Mouse (Mus musculus): ENCODE results near the gene Txn1. TPM values are rescaled to one million over a fixed set of nuclear protein-coding genes. Genes with fewer than 3 reads are reported as not detected.

Gene Txn1
- polyA plus RNA-seq (2015; fragmentation: Nextera tagmentation; extraction: Ambion mirVana) = 274 and 282 TPM in 2 replicates

DNA sequence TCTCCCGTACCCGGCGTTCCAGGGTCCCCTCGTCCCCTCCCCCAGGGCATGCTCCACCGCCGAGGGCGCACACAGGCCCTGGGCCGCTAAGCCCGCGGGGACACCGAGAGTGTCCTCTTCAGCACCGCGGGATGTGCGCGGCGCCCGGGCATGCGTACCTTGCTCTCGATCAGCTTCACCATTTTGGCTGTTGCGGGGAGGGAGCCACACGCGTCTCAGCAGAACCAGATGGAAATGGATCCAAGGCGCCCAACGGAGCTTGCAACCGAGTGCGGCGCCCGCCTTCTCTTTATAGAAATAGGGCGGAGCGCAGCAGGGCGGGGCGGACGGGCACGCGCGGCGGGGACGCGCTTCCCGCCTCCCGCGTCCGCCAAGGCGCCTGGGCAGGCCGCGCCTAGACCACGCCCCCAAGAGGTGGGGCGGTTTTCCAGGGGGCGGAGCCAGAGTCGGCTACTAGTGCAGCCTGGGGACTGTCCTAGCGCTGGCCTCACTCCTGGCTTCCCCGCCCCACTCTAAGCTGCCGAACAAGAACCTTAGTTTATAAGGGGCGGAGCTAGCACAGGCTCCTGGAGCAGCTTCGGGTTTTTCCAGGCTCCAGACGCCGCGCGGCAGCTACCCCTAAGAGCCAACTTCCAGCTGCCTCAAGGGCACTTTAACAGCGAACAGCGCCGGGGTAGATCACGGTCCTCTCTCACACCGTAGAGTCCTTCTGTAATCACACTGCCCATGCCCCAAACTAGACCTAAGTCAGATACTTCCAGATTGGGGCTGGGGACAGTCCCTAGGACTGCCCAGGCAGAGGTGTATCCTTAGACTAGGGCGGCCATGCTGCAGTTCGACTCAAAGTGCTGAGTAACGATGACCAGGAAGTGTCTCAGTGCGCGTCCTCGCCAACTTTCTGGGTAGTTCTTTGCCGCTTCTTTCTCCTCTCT is at the start of gene Txn1:
TSS of gene Txn1 (minus strand) at position 383 of the 932 bp plus-strand sequence.
- Histone ChIP-seq H3K27ac (peak within 1 kb of the TSS; percentile 92), H3K36me3 (peaks cover 13% of the 10 kb centered on the region), H3K4me2 (peak within 1 kb of the TSS; percentile 79), H3K9me3 (no peaks in the 10 kb centered on the region), H3K27me3 (no peaks in the 10 kb centered on the region), H3K9ac (peak within 1 kb of the TSS; percentile 92), H3K4me1 (replicated peaks) (peaks cover 36% of the 10 kb centered on the region), H3K4me3 (peak within 1 kb of the TSS; percentile 86)
- ATAC-seq (ENCODE audit: low FRiP score) = peak; percentile 97
- WGBS = under 1% methylated on average over 71 of the region's 71 CpGs

DNA sequence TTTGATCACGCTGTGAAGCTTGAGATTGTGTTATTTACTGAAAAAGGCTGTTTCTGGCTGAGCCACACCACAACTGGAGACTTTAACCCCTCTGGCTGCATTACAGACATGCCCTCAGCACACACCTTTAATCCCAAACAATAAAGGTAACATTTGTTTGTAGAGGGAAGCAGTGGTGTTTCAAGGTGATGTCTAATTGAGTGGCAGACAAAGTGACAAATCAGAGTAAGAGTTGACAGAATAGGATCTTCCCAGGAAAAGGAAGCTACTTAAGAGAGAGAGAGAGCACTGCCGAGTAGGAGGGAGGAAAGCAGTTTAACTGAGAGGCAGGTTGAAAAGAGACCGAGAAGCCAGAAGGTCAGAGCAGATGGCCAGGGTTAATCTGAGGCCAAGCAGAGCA is 47.3 kb upstream of the Txn1 start:
- WGBS = 65% methylated on average over 3 of the region's 3 CpGs
- Histone ChIP-seq H3K27me3 (no peaks in the 10 kb centered on the region), H3K4me1 (replicated peaks) (no peaks in the 10 kb centered on the region), H3K9ac (no peak overlapping the region), H3K36me3 (no peaks in the 10 kb centered on the region), H3K4me2 (no peak overlapping the region), H3K4me3 (no peak overlapping the region), H3K27ac (no peak overlapping the region), H3K9me3 (no peaks in the 10 kb centered on the region)
- ATAC-seq (ENCODE audit: low FRiP score) = no peak

DNA sequence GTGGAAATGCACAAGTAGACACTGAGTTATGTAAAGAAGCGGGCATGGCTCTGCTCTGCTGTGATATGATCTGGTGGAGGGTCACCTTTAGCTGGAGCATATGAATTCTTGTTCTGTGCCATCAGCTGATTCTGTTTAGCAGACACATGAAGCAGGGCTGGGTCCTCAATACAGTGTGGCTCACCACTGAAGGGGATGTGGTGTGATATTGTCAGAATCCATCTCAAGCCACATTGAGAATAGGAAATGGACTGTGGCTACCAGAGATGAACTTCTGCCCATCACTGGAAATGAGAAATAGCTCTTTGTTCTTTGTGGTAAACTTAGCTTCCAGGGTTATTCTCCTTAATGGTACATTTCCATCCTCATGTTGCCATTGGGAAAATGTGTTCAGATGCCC is 35.2 kb upstream of the Txn1 start:
- H3K4me1 ChIP-seq (replicated peaks) = no peaks in the 10 kb centered on the region
- H3K4me3 ChIP-seq = no peak overlapping the region
- no peaks in the 10 kb centered on the region for H3K27me3 ChIP-seq
- H3K36me3 ChIP-seq = no peaks in the 10 kb centered on the region
- no peaks in the 10 kb centered on the region for H3K9me3 ChIP-seq
- no peak for ATAC-seq (ENCODE audit: low FRiP score)
- 88% methylated on average over 1 of the region's 1 CpGs for WGBS
- no peak overlapping the region for H3K9ac ChIP-seq
- H3K27ac ChIP-seq = no peak overlapping the region
- H3K4me2 ChIP-seq = no peak overlapping the region

- Histone ChIP-seq H3K36me3 (no peaks in the 10 kb centered on the region), H3K9ac (no peak overlapping the region), H3K9me3 (no peaks in the 10 kb centered on the region), H3K27me3 (no peaks in the 10 kb centered on the region), H3K4me3 (no peak overlapping the region), H3K4me1 (replicated peaks) (no peaks in the 10 kb centered on the region), H3K27ac (no peak overlapping the region), H3K4me2 (no peak overlapping the region)
- ATAC-seq (ENCODE audit: low FRiP score) = no peak
- 93% methylated on average over 6 of the region's 6 CpGs for WGBS
Measured at GRCm38 (mm10) chr4:57974400-57975117, 18.3 kb upstream of the Txn1 start.

- Histone ChIP-seq H3K4me3 (no peak overlapping the region), H3K4me1 (replicated peaks) (no peaks in the 10 kb centered on the region), H3K9me3 (no peaks in the 10 kb centered on the region), H3K4me2 (no peak overlapping the region), H3K9ac (no peak overlapping the region), H3K36me3 (no peaks in the 10 kb centered on the region), H3K27me3 (no peaks in the 10 kb centered on the region), H3K27ac (no peak overlapping the region)
- 85% methylated on average over 6 of the region's 6 CpGs for WGBS
- ATAC-seq (ENCODE audit: low FRiP score) = no peak
Measured at GRCm38 (mm10) chr4:57973592-57974268, 17.5 kb upstream of the Txn1 start.

- Histone ChIP-seq H3K4me3 (no peak overlapping the region), H3K9ac (no peak overlapping the region), H3K4me1 (replicated peaks) (no peaks in the 10 kb centered on the region), H3K4me2 (no peak overlapping the region), H3K27ac (no peak overlapping the region), H3K36me3 (no peaks in the 10 kb centered on the region), H3K9me3 (no peaks in the 10 kb centered on the region), H3K27me3 (no peaks in the 10 kb centered on the region)
- no peak for ATAC-seq (ENCODE audit: low FRiP score)
Measured at GRCm38 (mm10) chr4:57970285-57970684, 14.1 kb upstream of the Txn1 start.

GRCm38 (mm10) chr4:57967195-57967594 is 11.0 kb upstream of the Txn1 start:
- no peaks in the 10 kb centered on the region for H3K36me3 ChIP-seq
- WGBS = 74% methylated on average over 3 of the region's 3 CpGs
- no peak overlapping the region for H3K4me3 ChIP-seq
- ATAC-seq (ENCODE audit: low FRiP score) = no peak
- H3K4me2 ChIP-seq = no peak overlapping the region
- no peak overlapping the region for H3K27ac ChIP-seq
- no peaks in the 10 kb centered on the region for H3K27me3 ChIP-seq
- no peaks in the 10 kb centered on the region for H3K4me1 ChIP-seq (replicated peaks)
- H3K9ac ChIP-seq = no peak overlapping the region
- no peaks in the 10 kb centered on the region for H3K9me3 ChIP-seq

DNA sequence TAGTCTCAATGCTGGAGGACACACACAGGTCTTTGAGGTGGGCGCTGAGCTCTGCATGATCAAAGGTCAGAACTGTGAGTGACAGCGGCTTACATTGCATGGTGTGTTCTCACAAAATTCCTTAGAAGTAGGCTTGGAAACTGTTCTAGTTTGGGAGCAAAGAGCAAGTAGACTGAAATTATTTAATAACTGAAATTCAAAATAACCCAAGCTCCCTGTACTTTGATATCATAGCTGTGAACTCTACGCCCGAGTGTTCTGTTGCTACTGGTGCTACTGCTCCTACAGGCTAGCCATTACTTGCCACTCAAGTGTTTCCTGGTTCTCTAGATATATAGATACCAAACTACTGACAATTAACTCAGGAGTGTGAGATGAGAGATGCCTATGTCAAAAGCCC is 9.3 kb upstream of the Txn1 start:
- Histone ChIP-seq H3K9ac (no peak overlapping the region), H3K9me3 (no peaks in the 10 kb centered on the region), H3K27me3 (no peaks in the 10 kb centered on the region), H3K4me3 (no peak overlapping the region), H3K4me1 (replicated peaks) (no peaks in the 10 kb centered on the region), H3K4me2 (no peak overlapping the region), H3K36me3 (no peaks in the 10 kb centered on the region), H3K27ac (no peak overlapping the region)
- no peak for ATAC-seq (ENCODE audit: low FRiP score)
- WGBS = 94% methylated on average over 4 of the region's 4 CpGs

- H3K27me3 ChIP-seq = no peaks in the 10 kb centered on the region
- WGBS = 22% methylated on average over 1 of the region's 1 CpGs
- no peaks in the 10 kb centered on the region for H3K4me1 ChIP-seq (replicated peaks)
- H3K9me3 ChIP-seq = no peaks in the 10 kb centered on the region
- no peak overlapping the region for H3K4me3 ChIP-seq
- H3K4me2 ChIP-seq = no peak overlapping the region
- H3K27ac ChIP-seq = no peak overlapping the region
- no peak for ATAC-seq (ENCODE audit: low FRiP score)
- H3K9ac ChIP-seq = no peak overlapping the region
- no peaks in the 10 kb centered on the region for H3K36me3 ChIP-seq
Measured at GRCm38 (mm10) chr4:57964143-57964542, 7.9 kb upstream of the Txn1 start.

DNA sequence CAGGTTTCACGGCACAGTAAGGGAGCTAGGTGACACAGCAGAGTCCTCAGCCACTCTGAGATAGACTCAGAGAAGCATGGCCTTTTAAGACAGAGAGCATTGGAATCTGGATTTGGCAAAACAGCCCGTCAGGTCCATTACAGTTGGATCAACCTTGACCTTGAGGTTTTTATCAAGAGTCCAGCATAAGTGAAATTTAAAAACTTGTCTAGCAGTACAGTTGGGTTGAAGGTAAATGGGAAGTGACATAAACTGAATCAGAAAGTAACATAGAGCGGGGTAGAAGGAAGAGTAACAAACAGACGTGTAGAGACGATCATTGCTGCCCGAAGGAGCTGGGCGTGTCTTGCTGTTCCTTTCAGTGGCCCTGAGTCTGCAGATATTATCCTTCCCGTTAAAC is 2.8 kb upstream of the Txn1 start:
- Histone ChIP-seq H3K9me3 (no peaks in the 10 kb centered on the region), H3K36me3 (no peaks in the 10 kb centered on the region), H3K27me3 (no peaks in the 10 kb centered on the region), H3K27ac (no peak overlapping the region), H3K4me1 (replicated peaks) (peaks cover 27% of the 10 kb centered on the region), H3K4me2 (no peak overlapping the region), H3K9ac (no peak overlapping the region), H3K4me3 (no peak overlapping the region)
- ATAC-seq (ENCODE audit: low FRiP score) = no peak
- WGBS = 92% methylated on average over 8 of the region's 8 CpGs

GRCm38 (mm10) chr4:57958098-57958497 is 1.9 kb upstream of the Txn1 start:
- H3K9ac ChIP-seq = no peak overlapping the region
- no peaks in the 10 kb centered on the region for H3K27me3 ChIP-seq
- no peak overlapping the region for H3K4me3 ChIP-seq
- no peak overlapping the region for H3K4me2 ChIP-seq
- ATAC-seq (ENCODE audit: low FRiP score) = no peak
- no peak overlapping the region for H3K27ac ChIP-seq
- no peaks in the 10 kb centered on the region for H3K9me3 ChIP-seq
- WGBS = 77% methylated on average over 9 of the region's 9 CpGs
- no peaks in the 10 kb centered on the region for H3K36me3 ChIP-seq
- peaks cover 33% of the 10 kb centered on the region for H3K4me1 ChIP-seq (replicated peaks)
